Mouse (Mus musculus): ENCODE measurements around the gene Taf1d. TPM values are rescaled to one million over a fixed set of nuclear protein-coding genes. Genes with fewer than 3 reads are reported as not detected.
"Not testable (repeated sequence)": the region's sequence is repeated elsewhere in the genome, so short reads cannot be mapped to it uniquely, and the experiment has no call there.

Taf1d gene
- polyA plus RNA-seq, 1 experiment from 2014 or later: 96.8 TPM

GRCm38 (mm10) chr9:15310179-15310578 lies 4.2 kb downstream of the Taf1d start:
- H3K9me3 ChIP-seq (ENCODE audit: control insufficient read depth, low read depth, low read length): no peaks in the 10 kb centered on the region

GRCm38 (mm10) chr9:15312054-15312735 lies 6.2 kb downstream of the Taf1d start:
- H3K27ac ChIP-seq (ENCODE audit: low read length): no peak overlapping the region
- H3K9ac ChIP-seq (replicated peaks; ENCODE audit: low read depth, low read length): no peak overlapping the region
- no peak overlapping the region for H3K4me2 ChIP-seq (replicated peaks; ENCODE audit: low read depth, low read length)
- ATAC-seq (ENCODE audit: insufficient number of reproducible peaks, insufficient read depth, low FRiP score, low read depth): no peak
- H3K4me3 ChIP-seq (ENCODE audit: low read depth, low read length): no peak overlapping the region
- H3K9me3 ChIP-seq (ENCODE audit: control insufficient read depth, low read depth, low read length): no peaks in the 10 kb centered on the region
- H3K27me3 ChIP-seq (ENCODE audit: control insufficient read depth, insufficient read depth, low read length): no peaks in the 10 kb centered on the region
- H3K36me3 ChIP-seq (ENCODE audit: control insufficient read depth, insufficient read depth, low read length): peaks cover 73% of the 10 kb centered on the region
- WGBS: 91% methylated on average over 2 of the region's 2 CpGs
- H3K4me1 ChIP-seq (ENCODE audit: control insufficient read depth, insufficient read depth, low read length): peaks cover 14% of the 10 kb centered on the region; the same call in 1 of the 2 replicates

More at GRCm38 (mm10) chr9:15310179-15310578, 4.2 kb downstream of the Taf1d start:
- Histone ChIP-seq H3K4me1 (ENCODE audit: control insufficient read depth, insufficient read depth, low read length) (peaks cover 16% of the 10 kb centered on the region; the same call in 1 of the 2 replicates), H3K4me2 (replicated peaks; ENCODE audit: low read depth, low read length) (no peak overlapping the region), H3K27me3 (ENCODE audit: control insufficient read depth, insufficient read depth, low read length) (no peaks in the 10 kb centered on the region), H3K9ac (replicated peaks; ENCODE audit: low read depth, low read length) (no peak overlapping the region), H3K36me3 (ENCODE audit: control insufficient read depth, insufficient read depth, low read length) (peaks cover 64% of the 10 kb centered on the region), H3K4me3 (ENCODE audit: low read depth, low read length) (no peak overlapping the region), H3K27ac (ENCODE audit: low read length) (no peak overlapping the region)
- 87% methylated on average over 1 of the region's 1 CpGs for WGBS
- no peak for ATAC-seq (ENCODE audit: insufficient number of reproducible peaks, insufficient read depth, low FRiP score, low read depth)

- no peak for ATAC-seq (ENCODE audit: insufficient number of reproducible peaks, insufficient read depth, low FRiP score, low read depth)
- H3K27ac ChIP-seq (ENCODE audit: low read length): no peak overlapping the region
- H3K4me3 ChIP-seq (ENCODE audit: low read depth, low read length): no peak overlapping the region
- H3K4me2 ChIP-seq (replicated peaks; ENCODE audit: low read depth, low read length): no peak overlapping the region
- H3K27me3 ChIP-seq (ENCODE audit: control insufficient read depth, insufficient read depth, low read length): no peaks in the 10 kb centered on the region
- WGBS: 91% methylated on average over 5 of the region's 5 CpGs
- H3K4me1 ChIP-seq (ENCODE audit: control insufficient read depth, insufficient read depth, low read length): peaks cover 6% of the 10 kb centered on the region; the same call in 1 of the 2 replicates
- no peak overlapping the region for H3K9ac ChIP-seq (replicated peaks; ENCODE audit: low read depth, low read length)
- peaks cover 74% of the 10 kb centered on the region for H3K36me3 ChIP-seq (ENCODE audit: control insufficient read depth, insufficient read depth, low read length)
- H3K9me3 ChIP-seq (ENCODE audit: control insufficient read depth, low read depth, low read length): no peaks in the 10 kb centered on the region
These were observed 7.6 kb downstream of the Taf1d start for GRCm38 (mm10) chr9:15313633-15314032.

- H3K36me3 ChIP-seq (ENCODE audit: control insufficient read depth, insufficient read depth, low read length): peaks cover 64% of the 10 kb centered on the region
- H3K4me1 ChIP-seq (ENCODE audit: control insufficient read depth, insufficient read depth, low read length): no peaks in the 10 kb centered on the region
- no peak overlapping the region for H3K9ac ChIP-seq (replicated peaks; ENCODE audit: low read depth, low read length)
- H3K27me3 ChIP-seq (ENCODE audit: control insufficient read depth, insufficient read depth, low read length): no peaks in the 10 kb centered on the region
- ATAC-seq (ENCODE audit: insufficient number of reproducible peaks, insufficient read depth, low FRiP score, low read depth): no peak
- H3K4me3 ChIP-seq (ENCODE audit: low read depth, low read length): no peak overlapping the region
- H3K27ac ChIP-seq (ENCODE audit: low read length): no peak overlapping the region
- no peaks in the 10 kb centered on the region for H3K9me3 ChIP-seq (ENCODE audit: control insufficient read depth, low read depth, low read length)
- no peak overlapping the region for H3K4me2 ChIP-seq (replicated peaks; ENCODE audit: low read depth, low read length)
- 100% methylated on average over 1 of the region's 1 CpGs for WGBS
These were observed 8.6 kb downstream of the Taf1d start for GRCm38 (mm10) chr9:15314619-15315018.

- H3K4me2 ChIP-seq (replicated peaks; ENCODE audit: low read depth, low read length); H3K4me1 ChIP-seq (ENCODE audit: control insufficient read depth, insufficient read depth, low read length); H3K4me3 ChIP-seq (ENCODE audit: low read depth, low read length); H3K27me3 ChIP-seq (ENCODE audit: control insufficient read depth, insufficient read depth, low read length); H3K27ac ChIP-seq (ENCODE audit: low read length); H3K9ac ChIP-seq (replicated peaks; ENCODE audit: low read depth, low read length); H3K9me3 ChIP-seq (ENCODE audit: control insufficient read depth, low read depth, low read length); ATAC-seq (ENCODE audit: insufficient number of reproducible peaks, insufficient read depth, low FRiP score, low read depth): not testable (repeated sequence)
- WGBS: 90% methylated on average over 2 of the region's 2 CpGs
- peaks cover 48% of the 10 kb centered on the region for H3K36me3 ChIP-seq (ENCODE audit: control insufficient read depth, insufficient read depth, low read length)
These were observed 10.3 kb downstream of the Taf1d start for GRCm38 (mm10) chr9:15316296-15316695.

- no peaks in the 10 kb centered on the region for H3K4me1 ChIP-seq (ENCODE audit: control insufficient read depth, insufficient read depth, low read length)
- peaks cover 42% of the 10 kb centered on the region for H3K36me3 ChIP-seq (ENCODE audit: control insufficient read depth, insufficient read depth, low read length)
- H3K27me3 ChIP-seq (ENCODE audit: control insufficient read depth, insufficient read depth, low read length): no peaks in the 10 kb centered on the region
- no peak overlapping the region for H3K4me2 ChIP-seq (replicated peaks; ENCODE audit: low read depth, low read length)
- 61% methylated on average over 5 of the region's 5 CpGs for WGBS
- no peak overlapping the region for H3K27ac ChIP-seq (ENCODE audit: low read length)
- no peak overlapping the region for H3K4me3 ChIP-seq (ENCODE audit: low read depth, low read length)
- H3K9ac ChIP-seq (replicated peaks; ENCODE audit: low read depth, low read length): no peak overlapping the region
- ATAC-seq (ENCODE audit: insufficient number of reproducible peaks, insufficient read depth, low FRiP score, low read depth): no peak
- no peaks in the 10 kb centered on the region for H3K9me3 ChIP-seq (ENCODE audit: control insufficient read depth, low read depth, low read length)
These were observed 11.5 kb downstream of the Taf1d start for GRCm38 (mm10) chr9:15317223-15318169.

- Histone ChIP-seq H3K9ac (replicated peaks; ENCODE audit: low read depth, low read length) (no peak overlapping the region), H3K4me2 (replicated peaks; ENCODE audit: low read depth, low read length) (no peak overlapping the region), H3K27ac (ENCODE audit: low read length) (no peak overlapping the region), H3K9me3 (ENCODE audit: control insufficient read depth, low read depth, low read length) (no peaks in the 10 kb centered on the region), H3K27me3 (ENCODE audit: control insufficient read depth, insufficient read depth, low read length) (no peaks in the 10 kb centered on the region), H3K4me1 (ENCODE audit: control insufficient read depth, insufficient read depth, low read length) (no peaks in the 10 kb centered on the region), H3K36me3 (ENCODE audit: control insufficient read depth, insufficient read depth, low read length) (peaks cover 40% of the 10 kb centered on the region), H3K4me3 (ENCODE audit: low read depth, low read length) (no peak overlapping the region)
- ATAC-seq (ENCODE audit: insufficient number of reproducible peaks, insufficient read depth, low FRiP score, low read depth): 0 out of 2 replicates have a peak, but pooled peaks have one; percentile 23
- WGBS: 75% methylated on average over 2 of the region's 2 CpGs
These were observed 12.2 kb downstream of the Taf1d start for GRCm38 (mm10) chr9:15318170-15318742.

GRCm38 (mm10) chr9:15337776-15338175 lies 31.8 kb downstream of the Taf1d start:
- Histone ChIP-seq H3K4me1 (ENCODE audit: control insufficient read depth, insufficient read depth, low read length) (no peaks in the 10 kb centered on the region), H3K27ac (ENCODE audit: low read length) (no peak overlapping the region), H3K9me3 (ENCODE audit: control insufficient read depth, low read depth, low read length) (no peaks in the 10 kb centered on the region), H3K27me3 (ENCODE audit: control insufficient read depth, insufficient read depth, low read length) (no peaks in the 10 kb centered on the region), H3K4me2 (replicated peaks; ENCODE audit: low read depth, low read length) (no peak overlapping the region), H3K36me3 (ENCODE audit: control insufficient read depth, insufficient read depth, low read length) (peaks cover 78% of the 10 kb centered on the region), H3K4me3 (ENCODE audit: low read depth, low read length) (no peak overlapping the region), H3K9ac (replicated peaks; ENCODE audit: low read depth, low read length) (no peak overlapping the region)
- 89% methylated on average over 4 of the region's 4 CpGs for WGBS
- ATAC-seq (ENCODE audit: insufficient number of reproducible peaks, insufficient read depth, low FRiP score, low read depth): no peak
